Mouse (Mus musculus) brain, embryonic 14.5 days (tissue): ENCODE results near the gene Cntn5.

Experiments used
- CTCF ChIP-seq: fragments of 200-500 bp; IDR thresholded peaks from 2 replicates; pipeline ENCODE4 v1.5.1; 2012; ENCODE audit warnings: inconsistent platforms, mild to moderate bottlenecking, moderate library complexity, borderline replicate concordance; ENCODE audit not compliant: insufficient read depth, insufficient read length; ENCODE audit errors: extremely low read depth
- POLR2A ChIP-seq: fragments of 200-500 bp; IDR thresholded peaks from 2 replicates; pipeline ENCODE4 v1.6.1; 2012; ENCODE audit warnings: mild to moderate bottlenecking, inconsistent platforms, borderline replicate concordance; ENCODE audit not compliant: poor library complexity, insufficient read depth, insufficient read length, severe bottlenecking; ENCODE audit errors: extremely low read depth

DNA sequence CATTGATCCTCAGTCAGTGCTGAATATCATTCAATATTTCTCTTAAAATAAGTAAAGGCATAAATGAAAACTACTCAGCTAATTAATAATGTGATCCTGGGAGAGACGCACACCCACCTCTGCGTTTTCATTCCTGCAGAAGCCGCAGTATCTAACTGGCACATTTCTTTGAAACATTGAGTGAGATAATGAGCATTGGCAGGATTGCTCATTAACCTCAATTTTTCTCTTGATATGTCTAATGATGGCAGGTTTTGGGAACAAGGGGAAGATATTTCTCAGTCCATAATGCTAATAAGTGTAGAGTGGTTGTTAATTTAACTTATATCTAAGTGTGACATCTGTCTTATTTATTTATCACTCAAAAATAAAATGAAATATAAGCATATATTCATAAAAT is 734.0 kb downstream of the Cntn5 start:
- no peak for TF ChIP-seq POLR2A
- TF ChIP-seq CTCF = no peak
